Mouse (Mus musculus) small intestine, adult 2 months (tissue): ENCODE measurements at regions not wholly inside any gene's neighbourhood (a gene's known extent, or its start where the extent isn't known, plus 50 kb on each side); places are given as distances from the start of the nearest gene placed in this dataset.

Experiments
- H3K27ac ChIP-seq: fragments of 200-500 bp; 2 replicates; pipeline ENCODE4 v1.5.1; 2012; ENCODE audit warnings: low read depth, low read length, control low read depth, inconsistent platforms; ENCODE audit not compliant: insufficient read depth
- H3K27me3 ChIP-seq: fragments of 200-500 bp; 2 replicates; pipeline ENCODE4 v1.6.1; 2012; ENCODE audit warnings: mild to moderate bottlenecking, moderate library complexity, low read length, inconsistent platforms; ENCODE audit not compliant: control insufficient read depth, insufficient read depth
- H3K36me3 ChIP-seq: fragments of 200-500 bp; 2 replicates; pipeline ENCODE4 v1.6.1; 2012; ENCODE audit warnings: mild to moderate bottlenecking, low read length, control low read depth, inconsistent platforms; ENCODE audit not compliant: control insufficient read depth, insufficient read depth
- H3K4me1 ChIP-seq: fragments of 200-500 bp; 2 replicates; pipeline ENCODE4 v1.6.1; 2012; ENCODE audit warnings: low read length, inconsistent platforms, mixed read lengths; ENCODE audit not compliant: control insufficient read depth, insufficient read depth, insufficient read length
- H3K4me3 ChIP-seq: fragments of 200-500 bp; 2 replicates; pipeline ENCODE4 v1.5.1; 2012; ENCODE audit warnings: low read depth, mild to moderate bottlenecking, control low read depth, inconsistent platforms, low read length, moderate library complexity
- CTCF ChIP-seq: fragments of 200-500 bp; IDR thresholded peaks from 2 replicates; pipeline ENCODE4 v1.5.1; 2012; ENCODE audit warnings: low read depth, mild to moderate bottlenecking, control low read depth, inconsistent platforms, low read length, moderate library complexity, mixed read lengths; ENCODE audit not compliant: insufficient replicate concordance, insufficient read length; ENCODE audit errors: extremely low read depth
- POLR2A ChIP-seq: fragments of 200-500 bp; IDR thresholded peaks from 2 replicates; pipeline ENCODE4 v1.6.1; 2012; ENCODE audit warnings: low read depth, mild to moderate bottlenecking, control low read depth, inconsistent platforms, low read length, moderate library complexity
- WGBS: fragments of 180-500 bp; shearing (Covaris S2); methylation state at CpG from one replicate; pipeline ENCODE4 v1.1.7; 2018; 5-methylcytosine and 5-hydroxymethylcytosine counted together

GRCm38 (mm10) chr1:57322535-57322934 lies 54.9 kb upstream of the 1700066M21Rik start:
- Histone ChIP-seq H3K36me3 (no peaks in the 10 kb centered on the region), H3K4me1 (no peaks in the 10 kb centered on the region), H3K4me3 (no peak overlapping the region), H3K27me3 (no peaks in the 10 kb centered on the region), H3K27ac (no peak overlapping the region)
- 90% methylated on average over 2 of the region's 2 CpGs for WGBS
- no peak for TF ChIP-seq POLR2A
- no peak for TF ChIP-seq CTCF

GRCm38 (mm10) chr1:57323118-57323517 lies 54.3 kb upstream of the 1700066M21Rik start:
- 70% methylated on average over 2 of the region's 2 CpGs for WGBS
- Histone ChIP-seq H3K27me3 (no peaks in the 10 kb centered on the region), H3K4me3 (no peak overlapping the region), H3K36me3 (no peaks in the 10 kb centered on the region), H3K27ac (no peak overlapping the region), H3K4me1 (no peaks in the 10 kb centered on the region)
- TF ChIP-seq POLR2A (no peak), CTCF (no peak)

- 56% methylated on average over 6 of the region's 6 CpGs for WGBS
- H3K36me3 ChIP-seq, result no peaks in the 10 kb centered on the region
- H3K27me3 ChIP-seq, result no peaks in the 10 kb centered on the region
- no peak overlapping the region for H3K4me3 ChIP-seq
- no peak for TF ChIP-seq CTCF
- no peak for TF ChIP-seq POLR2A
- H3K27ac ChIP-seq, result no peak overlapping the region
- H3K4me1 ChIP-seq, result no peaks in the 10 kb centered on the region
Observed at GRCm38 (mm10) chr1:57325585-57326165, 51.7 kb upstream of the 1700066M21Rik start.
